Comparison of ENCODE assay signal across 11 mouse cellular contexts in genomic region chr10:99639022-99639421, GRCm38 (mm10).
DNase-seq lines count a peak whose midpoint lies in the region; ATAC-seq lines count a peak whose summit lies in the region.
"Had no signal": no experiment of that assay in that cellular context is flagged by ENCODE, and none has a peak within 500 bp of the region (broad histone marks: within the 10 kb centered on the region; RNA-seq: fewer than 3 reads in every experiment).

No protein-coding gene starts in this region.

- H3K27me3 ChIP-seq in midbrain, embryonic 13.5 days, result 0 out of 2 replicates have a peak, but pooled peaks cover 3% of the 10 kb centered on the region
- H3K27me3 ChIP-seq in midbrain, embryonic 11.5 days (ENCODE audit: control insufficient read depth, insufficient read depth, low read length), result no peaks in the 10 kb centered on the region
- H3K27me3 ChIP-seq in midbrain, embryonic 16.5 days (ENCODE audit: control insufficient read depth, insufficient read depth, low read depth, low read length), result no peaks in the 10 kb centered on the region
- H3K27me3 ChIP-seq in liver, embryonic 12.5 days (replicated peaks), result no peaks in the 10 kb centered on the region
- H3K27me3 ChIP-seq: kidney, embryonic 15.5 days; limb, embryonic 15.5 days had no signal

- DNase-seq in adrenal gland, postnatal 10 days, result peak; percentile 11
- no peak for DNase-seq in adrenal gland, postnatal 25 days
- DNase-seq in midbrain, embryonic 11.5 days (ENCODE audit: low spot score, missing footprints), result no peak
- peak; percentile 47 to 56 for DNase-seq in cerebellum, postnatal 36 days
- DNase-seq in testis, postnatal 14 days (ENCODE audit: low spot score), result no peak

- ATAC-seq in midbrain, embryonic 13.5 days, result peak; percentile 49; the same call in 1 of the 2 replicates
- ATAC-seq in midbrain, embryonic 11.5 days (ENCODE audit: low FRiP score), result no peak
- ATAC-seq in midbrain, embryonic 16.5 days, result peak; percentile 67
- ATAC-seq in liver, embryonic 12.5 days, result no peak

- H3K4me3 ChIP-seq in midbrain, embryonic 13.5 days (replicated peaks), result no peak overlapping the region
- no peak overlapping the region for H3K4me3 ChIP-seq in midbrain, embryonic 11.5 days (ENCODE audit: low read depth, low read length)
- H3K4me3 ChIP-seq in midbrain, embryonic 16.5 days (ENCODE audit: low read depth, low read length), result no peak overlapping the region
- no peak overlapping the region for H3K4me3 ChIP-seq in liver, embryonic 12.5 days
- H3K4me3 ChIP-seq: heart, embryonic 10.5 days; kidney, embryonic 15.5 days; limb, embryonic 15.5 days had no signal

- H3K9ac ChIP-seq in midbrain, embryonic 13.5 days (replicated peaks), result no peak overlapping the region
- H3K9ac ChIP-seq in midbrain, embryonic 11.5 days (ENCODE audit: low read length), result no peak overlapping the region
- no peak overlapping the region for H3K9ac ChIP-seq in midbrain, embryonic 16.5 days (ENCODE audit: low read depth, low read length)
- H3K9ac ChIP-seq in liver, embryonic 12.5 days, result no peak overlapping the region
- H3K9ac ChIP-seq: kidney, embryonic 15.5 days; limb, embryonic 15.5 days had no signal

- H3K36me3 ChIP-seq in midbrain, embryonic 13.5 days, result no peaks in the 10 kb centered on the region
- no peaks in the 10 kb centered on the region for H3K36me3 ChIP-seq in midbrain, embryonic 11.5 days (ENCODE audit: control insufficient read depth, insufficient read depth, low read length)
- H3K36me3 ChIP-seq in midbrain, embryonic 16.5 days (ENCODE audit: control insufficient read depth, insufficient read depth, low read length), result no peaks in the 10 kb centered on the region
- no peaks in the 10 kb centered on the region for H3K36me3 ChIP-seq in liver, embryonic 12.5 days
- H3K36me3 ChIP-seq: heart, embryonic 10.5 days; kidney, embryonic 15.5 days; limb, embryonic 15.5 days had no signal

- no peak overlapping the region for H3K27ac ChIP-seq in midbrain, embryonic 13.5 days
- no peak overlapping the region for H3K27ac ChIP-seq in midbrain, embryonic 11.5 days (ENCODE audit: low read depth, low read length)
- H3K27ac ChIP-seq in midbrain, embryonic 16.5 days (ENCODE audit: low read length), result no peak overlapping the region
- H3K27ac ChIP-seq in liver, embryonic 12.5 days, result no peak overlapping the region
- H3K27ac ChIP-seq: heart, embryonic 10.5 days; kidney, embryonic 15.5 days had no signal

- 74% methylated on average over 7 of the region's 7 CpGs for WGBS in midbrain, embryonic 13.5 days
- WGBS in midbrain, embryonic 11.5 days, result 88% methylated on average over 7 of the region's 7 CpGs
- 65% methylated on average over 7 of the region's 7 CpGs for WGBS in midbrain, embryonic 16.5 days
- 68% methylated on average over 7 of the region's 7 CpGs for WGBS in liver, embryonic 12.5 days (ENCODE audit: insufficient replicate concordance)

- H3K4me2 ChIP-seq in midbrain, embryonic 13.5 days (replicated peaks), result no peak overlapping the region
- no peak overlapping the region for H3K4me2 ChIP-seq in midbrain, embryonic 11.5 days
- H3K4me2 ChIP-seq in midbrain, embryonic 16.5 days (ENCODE audit: low read length), result no peak overlapping the region
- no peak overlapping the region for H3K4me2 ChIP-seq in liver, embryonic 12.5 days
- H3K4me2 ChIP-seq: kidney, embryonic 15.5 days; limb, embryonic 15.5 days had no signal

- H3K9me3 ChIP-seq in midbrain, embryonic 13.5 days, result no peaks in the 10 kb centered on the region
- no peaks in the 10 kb centered on the region for H3K9me3 ChIP-seq in midbrain, embryonic 11.5 days (ENCODE audit: control insufficient read depth, low read length)
- H3K9me3 ChIP-seq in midbrain, embryonic 16.5 days (replicated peaks; ENCODE audit: control insufficient read depth, low read length, poor library complexity, severe bottlenecking), result no peaks in the 10 kb centered on the region
- no peaks in the 10 kb centered on the region for H3K9me3 ChIP-seq in liver, embryonic 12.5 days (replicated peaks)
- H3K9me3 ChIP-seq: heart, embryonic 10.5 days; kidney, embryonic 15.5 days; limb, embryonic 15.5 days had no signal

- no peaks in the 10 kb centered on the region for H3K4me1 ChIP-seq in midbrain, embryonic 13.5 days (replicated peaks)
- H3K4me1 ChIP-seq in midbrain, embryonic 11.5 days (ENCODE audit: control insufficient read depth, insufficient read depth, low read length), result no peaks in the 10 kb centered on the region
- H3K4me1 ChIP-seq in midbrain, embryonic 16.5 days (ENCODE audit: control insufficient read depth, insufficient read depth, low read length), result no peaks in the 10 kb centered on the region
- no peaks in the 10 kb centered on the region for H3K4me1 ChIP-seq in liver, embryonic 12.5 days
- H3K4me1 ChIP-seq: heart, embryonic 10.5 days had no signal

Comparison
In these comparisons a context has a peak if more than half of its experiments do, and no peak if none do; other contexts are left out.
1. DNase-seq: peak in adrenal gland, postnatal 10 days (single experiment) and cerebellum, postnatal 36 days (2 of 2); none in adrenal gland, postnatal 25 days (single experiment), midbrain, embryonic 11.5 days (single experiment) and testis, postnatal 14 days (single experiment).
2. ATAC-seq: peak in midbrain, embryonic 13.5 days (single experiment) and midbrain, embryonic 16.5 days (single experiment); none in midbrain, embryonic 11.5 days (single experiment) and liver, embryonic 12.5 days (single experiment).